Mouse (Mus musculus) embryonic facial prominence, embryonic 11.5 days (tissue): Measurements from ENCODE around the gene Tap1. TPM values are rescaled to one million over a fixed set of nuclear protein-coding genes. Genes with fewer than 3 reads are reported as not detected.
A peak's percentile ranks its signal among the peaks of the same experiment; 100 is the strongest.

Source experiments
- ATAC-seq: fragments of 200-750 bp; cut with Nextera tagmentation; replicated peaks from 2 replicates; pipeline ENCODE4 v1.8.0; 2017; ENCODE audit warnings: low read depth; ENCODE audit not compliant: insufficient number of reproducible peaks, low FRiP score, low TSS enrichment
- DNase-seq: peaks from one replicate; pipeline ENCODE4 v3.0.0-alpha.2; 2015; ENCODE audit warnings: low spot score
- H3K27ac ChIP-seq: fragments of 300-500 bp; sonication (generic); replicated peaks from 2 replicates; pipeline ENCODE4 v1.5.1; 2014; ENCODE audit warnings: mild to moderate bottlenecking, low read depth, low read length, control low read depth
- H3K27me3 ChIP-seq: fragments of 300-500 bp; sonication (generic); 2 replicates; pipeline ENCODE4 v1.6.1; 2014; ENCODE audit warnings: mild to moderate bottlenecking, low read length, moderate library complexity, mixed read lengths; ENCODE audit not compliant: control insufficient read depth, insufficient read depth
- H3K36me3 ChIP-seq: fragments of 300-500 bp; sonication (generic); replicated peaks from 2 replicates; pipeline ENCODE4 v1.6.1; 2014; ENCODE audit warnings: low read depth, mild to moderate bottlenecking, low read length, moderate library complexity, mixed read lengths; ENCODE audit not compliant: control insufficient read depth, insufficient read depth
- H3K4me1 ChIP-seq: fragments of 300-500 bp; sonication (generic); 2 replicates; pipeline ENCODE4 v1.6.1; 2014; ENCODE audit warnings: low read length, mixed read lengths; ENCODE audit not compliant: control insufficient read depth, insufficient read depth
- H3K4me2 ChIP-seq: fragments of 300-500 bp; sonication (generic); 2 replicates; pipeline ENCODE4 v1.6.1; 2014; ENCODE audit warnings: low read depth, mild to moderate bottlenecking, control low read depth, low read length, moderate library complexity
- H3K4me3 ChIP-seq: fragments of 300-500 bp; sonication (generic); 2 replicates; pipeline ENCODE4 v1.5.1; 2014; ENCODE audit warnings: low read depth, low read length, control low read depth
- H3K9ac ChIP-seq: fragments of 300-500 bp; sonication (generic); replicated peaks from 2 replicates; pipeline ENCODE4 v1.6.1; 2014; ENCODE audit warnings: mild to moderate bottlenecking, control low read depth, low read length
- H3K9me3 ChIP-seq: fragments of 300-500 bp; sonication (generic); replicated peaks from 2 replicates; pipeline ENCODE4 v1.6.1; 2016; ENCODE audit warnings: mild to moderate bottlenecking, low read length, inconsistent platforms, mixed read lengths; ENCODE audit not compliant: control insufficient read depth
- WGBS: fragments of 180-500 bp; shearing (Covaris S2); extraction: QIAGEN DNeasy Blood & Tissue Kit; methylation state at CpG from one replicate; pipeline ENCODE4 v1.1.7; 2014; 5-methylcytosine and 5-hydroxymethylcytosine counted together
- polyA plus RNA-seq: library from polyadenylated mRNA; unstranded; fragments of >200 nt; fragmentation: Nextera tagmentation; extraction: Ambion mirVana; gene quantifications from 2 replicates; pipeline ENCODE4 v1.2.1, GENCODE M21; 2014

Tap1 gene
- 2.3 and 2.6 TPM in 2 replicates for polyA plus RNA-seq

GRCm38 (mm10) chr17:34187261-34187916 is at the start of gene Tap1, which contains the start of gene Psmb9:
Gene Tap1, plus strand, starts transcription at chr17:34187553.
Gene Psmb9, minus strand, starts transcription at chr17:34187764.
- Histone ChIP-seq H3K36me3 (no peaks in the 10 kb centered on the region), H3K9me3 (no peaks in the 10 kb centered on the region), H3K9ac (peak within 1 kb of the TSS; percentile 64), H3K27me3 (peaks cover 23% of the 10 kb centered on the region), H3K4me1 (peaks cover 5% of the 10 kb centered on the region; the same call in 1 of the 2 replicates), H3K27ac (no peak within 1 kb of the TSS), H3K4me2 (peak within 1 kb of the TSS; percentile 83), H3K4me3 (peak within 1 kb of the TSS; percentile 42)
- under 1% methylated on average over 46 of the region's 46 CpGs for WGBS
- peak; percentile 97 for DNase-seq
- peak; percentile 91 for ATAC-seq

DNA sequence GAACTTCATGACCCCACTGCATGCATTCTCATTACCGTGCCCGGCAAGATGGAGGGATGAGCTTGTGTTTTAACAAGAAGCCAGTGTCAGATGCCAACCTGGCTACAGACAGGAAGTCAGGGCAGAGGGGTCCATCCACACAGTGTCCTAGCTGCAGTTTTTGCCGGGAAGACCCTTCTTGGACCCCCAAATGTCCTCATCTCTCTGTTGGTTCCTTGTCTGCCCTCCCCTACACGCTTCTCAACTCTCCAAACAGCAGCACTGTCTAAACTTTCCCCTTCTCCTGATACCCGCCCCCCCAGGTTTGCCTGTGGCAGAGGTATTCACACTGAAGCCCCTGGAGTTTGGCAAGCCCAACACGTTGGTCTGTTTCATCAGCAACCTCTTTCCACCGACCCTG is 49.8 kb upstream of the Tap1 start:
- Histone ChIP-seq H3K4me1 (no peaks in the 10 kb centered on the region), H3K4me3 (no peak overlapping the region), H3K27me3 (peaks cover 5% of the 10 kb centered on the region), H3K9ac (no peak overlapping the region), H3K4me2 (no peak overlapping the region), H3K9me3 (no peaks in the 10 kb centered on the region), H3K27ac (no peak overlapping the region), H3K36me3 (no peaks in the 10 kb centered on the region)
- DNase-seq (no peak), ATAC-seq (no peak)
- WGBS, result 74% methylated on average over 7 of the region's 7 CpGs

GRCm38 (mm10) chr17:34138655-34139054 is 48.7 kb upstream of the Tap1 start:
- no peaks in the 10 kb centered on the region for H3K36me3 ChIP-seq
- H3K27ac ChIP-seq, result no peak overlapping the region
- H3K4me1 ChIP-seq, result no peaks in the 10 kb centered on the region; the same call in 1 of the 2 replicates
- no peak overlapping the region for H3K9ac ChIP-seq
- H3K9me3 ChIP-seq, result no peaks in the 10 kb centered on the region
- WGBS, result 78% methylated on average over 7 of the region's 7 CpGs
- DNase-seq (no peak), ATAC-seq (no peak)
- H3K4me3 ChIP-seq, result no peak overlapping the region
- no peak overlapping the region for H3K4me2 ChIP-seq
- peaks cover 5% of the 10 kb centered on the region for H3K27me3 ChIP-seq

DNA sequence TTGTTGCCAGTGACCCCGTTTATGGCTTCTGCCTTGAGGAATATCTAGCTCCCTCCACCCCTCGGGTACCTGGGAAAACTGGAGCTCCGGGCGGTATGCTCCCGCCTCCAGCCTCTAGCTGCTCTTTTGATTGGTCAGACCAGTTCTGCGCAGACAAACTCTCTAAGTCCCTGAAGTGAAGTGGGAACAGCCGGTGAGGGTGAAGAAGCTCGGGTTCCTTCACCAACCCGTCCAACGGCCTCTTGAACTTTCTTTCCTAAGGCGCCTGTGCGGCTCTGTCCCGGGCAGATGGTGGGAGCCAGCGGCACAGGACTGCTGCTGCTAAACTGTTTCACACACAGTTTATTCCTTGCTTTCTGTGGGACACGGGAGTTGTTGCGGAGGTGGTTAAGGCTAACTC is 47.9 kb upstream of the Tap1 start:
- peaks cover 5% of the 10 kb centered on the region for H3K27me3 ChIP-seq

DNA sequence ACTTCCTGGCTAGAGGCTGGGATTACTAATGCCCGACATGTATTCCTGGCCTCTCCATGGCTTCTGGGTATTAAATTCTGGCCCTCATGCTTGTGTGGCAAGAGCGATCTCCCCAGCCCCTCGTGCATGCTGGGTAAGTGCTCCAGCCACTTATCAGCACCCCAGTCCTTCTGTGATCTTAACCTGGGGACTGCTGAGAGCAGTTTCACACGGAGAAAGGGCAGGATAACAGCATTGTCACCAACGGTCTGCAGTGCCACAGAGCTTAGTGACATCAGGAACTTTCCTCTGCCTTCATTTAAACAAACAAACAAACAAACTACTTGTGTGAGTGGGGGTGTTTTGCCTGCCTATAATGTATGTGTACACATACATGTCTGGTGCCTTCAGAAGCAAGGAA is 47.1 kb upstream of the Tap1 start:
- Histone ChIP-seq H3K36me3 (no peaks in the 10 kb centered on the region), H3K4me1 (no peaks in the 10 kb centered on the region; the same call in 1 of the 2 replicates), H3K9me3 (no peaks in the 10 kb centered on the region), H3K27ac (no peak overlapping the region), H3K9ac (no peak overlapping the region; the same call in 1 of the 2 replicates), H3K27me3 (peaks cover 5% of the 10 kb centered on the region), H3K4me2 (peak overlapping the region; percentile 60; the same call in 1 of the 2 replicates), H3K4me3 (no peak overlapping the region; the same call in 1 of the 2 replicates)
- no peak for DNase-seq
- WGBS, result 10% methylated on average over 5 of the region's 5 CpGs
- ATAC-seq, result no peak

More for the DNA sequence above, 47.9 kb upstream of the Tap1 start:
- 2% methylated on average over 16 of the region's 16 CpGs for WGBS
- Histone ChIP-seq H3K4me2 (peak overlapping the region; percentile 60), H3K4me3 (peak overlapping the region; percentile 29), H3K36me3 (no peaks in the 10 kb centered on the region), H3K27ac (no peak overlapping the region), H3K4me1 (no peaks in the 10 kb centered on the region; the same call in 1 of the 2 replicates), H3K9ac (no peak overlapping the region; the same call in 1 of the 2 replicates), H3K9me3 (no peaks in the 10 kb centered on the region)
- ATAC-seq (no peak), DNase-seq (peak; percentile 74)

DNA sequence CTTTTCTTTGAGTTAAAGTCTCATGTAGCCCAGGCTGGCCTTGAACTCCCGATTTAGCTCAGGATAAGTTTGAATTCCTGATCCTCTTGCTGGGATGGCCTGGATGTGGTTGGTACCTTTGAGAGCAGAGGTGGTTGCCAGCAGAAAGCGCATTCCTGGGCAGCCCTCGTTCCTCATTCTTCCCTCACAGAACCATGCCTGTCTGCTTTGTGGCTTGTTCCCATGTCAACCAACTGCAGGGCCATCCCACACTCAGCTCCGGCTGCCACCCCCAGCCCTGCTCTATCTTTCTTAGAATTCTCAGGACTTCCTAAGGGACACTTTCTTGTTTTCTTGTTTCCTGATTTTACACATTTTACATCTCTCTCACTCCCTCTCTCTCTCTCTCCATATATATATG is 45.9 kb upstream of the Tap1 start:
- no peak overlapping the region for H3K27ac ChIP-seq
- H3K9me3 ChIP-seq, result no peaks in the 10 kb centered on the region
- H3K36me3 ChIP-seq, result no peaks in the 10 kb centered on the region
- H3K4me3 ChIP-seq, result no peak overlapping the region
- DNase-seq (no peak), ATAC-seq (no peak)
- H3K4me1 ChIP-seq, result no peaks in the 10 kb centered on the region; the same call in 1 of the 2 replicates
- WGBS, result 60% methylated on average over 4 of the region's 4 CpGs
- H3K9ac ChIP-seq, result no peak overlapping the region
- H3K4me2 ChIP-seq, result no peak overlapping the region
- peaks cover 5% of the 10 kb centered on the region for H3K27me3 ChIP-seq

- ATAC-seq, result no peak
- Histone ChIP-seq H3K36me3 (no peaks in the 10 kb centered on the region), H3K27ac (no peak overlapping the region), H3K9ac (no peak overlapping the region), H3K4me1 (no peaks in the 10 kb centered on the region; the same call in 1 of the 2 replicates), H3K4me3 (no peak overlapping the region), H3K9me3 (no peaks in the 10 kb centered on the region), H3K4me2 (no peak overlapping the region), H3K27me3 (peaks cover 5% of the 10 kb centered on the region)
- 47% methylated on average over 7 of the region's 7 CpGs for WGBS
- no peak for DNase-seq
Measured at GRCm38 (mm10) chr17:34142456-34143010, 44.8 kb upstream of the Tap1 start.

GRCm38 (mm10) chr17:34143033-34143432 is 44.3 kb upstream of the Tap1 start, which contains the start of gene H2-DMb2:
Gene H2-DMb2, plus strand, starts transcription at chr17:34143307.
- peak; percentile 35 for DNase-seq
- H3K9ac ChIP-seq, result no peak within 1 kb of the TSS
- no peak for ATAC-seq
- 27% methylated on average over 7 of the region's 7 CpGs for WGBS
- no peak within 1 kb of the TSS for H3K4me3 ChIP-seq
- H3K4me2 ChIP-seq, result no peak within 1 kb of the TSS; the same call in 1 of the 2 replicates
- H3K4me1 ChIP-seq, result no peaks in the 10 kb centered on the region; the same call in 1 of the 2 replicates
- no peaks in the 10 kb centered on the region for H3K9me3 ChIP-seq
- no peak within 1 kb of the TSS for H3K27ac ChIP-seq
- H3K36me3 ChIP-seq, result no peaks in the 10 kb centered on the region
- peaks cover 4% of the 10 kb centered on the region for H3K27me3 ChIP-seq
